Mouse (Mus musculus) spleen, postnatal 14 days (tissue): ENCODE data around the gene Unc79.

ENCODE experiments used
- DNase-seq, 2 experiments: peaks; one replicate each; pipeline ENCODE4 v3.0.0; 2021 to 2022; ENCODE audit warnings: low spot score in 2 of 2

Gene Unc79

DNA sequence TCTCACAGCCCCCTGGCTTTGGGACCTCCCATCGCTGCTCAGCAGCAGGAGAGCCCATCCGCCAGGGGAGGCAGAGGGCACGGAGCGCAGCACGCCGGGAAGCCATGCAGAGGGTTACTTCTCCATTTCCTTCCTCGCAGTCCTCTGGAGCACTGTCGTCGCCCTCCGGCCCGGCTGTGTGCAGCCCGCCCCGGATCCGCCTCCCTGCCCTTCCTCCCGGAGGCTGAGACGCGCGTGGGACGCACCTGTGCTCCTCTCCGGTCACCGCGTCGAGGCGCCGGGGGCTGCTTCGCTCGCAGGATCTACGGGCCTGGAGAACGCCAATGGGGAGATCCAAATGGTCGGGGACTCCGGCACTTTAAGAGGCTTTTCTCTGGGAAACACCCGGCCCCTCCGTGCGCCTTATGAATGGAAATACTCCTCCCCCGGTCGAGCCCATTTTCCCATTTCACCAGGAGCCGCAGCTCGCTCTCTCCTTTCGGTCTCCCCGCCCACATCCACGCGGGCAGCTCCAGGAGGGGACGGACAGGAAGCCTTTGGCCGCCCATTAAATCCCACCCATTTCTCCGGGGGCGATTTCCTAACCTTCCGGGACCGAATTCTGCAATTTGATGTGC is at the start of gene Unc79:
Gene Unc79, plus strand, starts transcription at position 82 of the 617 bp plus-strand sequence.
- no peak for DNase-seq

DNA sequence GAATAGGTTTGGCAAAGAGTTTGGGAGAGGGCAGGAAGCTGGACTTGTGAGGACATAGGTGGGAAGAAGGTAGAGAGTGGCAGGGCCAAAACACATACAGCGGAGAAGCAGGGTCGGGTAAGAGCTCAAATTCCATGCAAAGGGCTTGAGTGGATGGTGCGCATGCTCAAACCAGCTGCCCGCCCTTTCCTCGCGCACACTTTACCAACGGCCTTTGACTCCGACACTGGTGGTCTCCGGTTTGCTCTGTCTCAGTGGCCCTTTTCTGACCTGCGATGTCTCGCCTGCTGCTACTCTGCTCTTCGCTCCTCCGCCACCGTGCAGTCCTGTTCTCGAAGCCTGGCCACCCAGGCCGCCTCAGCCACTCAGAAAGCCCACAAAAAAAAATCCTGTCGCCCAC is 49.6 kb upstream of the Unc79 start, which contains the start of gene Cox8c:
Gene Cox8c, plus strand, starts transcription at position 226 of the 400 bp plus-strand sequence.
- DNase-seq: no peak

DNA sequence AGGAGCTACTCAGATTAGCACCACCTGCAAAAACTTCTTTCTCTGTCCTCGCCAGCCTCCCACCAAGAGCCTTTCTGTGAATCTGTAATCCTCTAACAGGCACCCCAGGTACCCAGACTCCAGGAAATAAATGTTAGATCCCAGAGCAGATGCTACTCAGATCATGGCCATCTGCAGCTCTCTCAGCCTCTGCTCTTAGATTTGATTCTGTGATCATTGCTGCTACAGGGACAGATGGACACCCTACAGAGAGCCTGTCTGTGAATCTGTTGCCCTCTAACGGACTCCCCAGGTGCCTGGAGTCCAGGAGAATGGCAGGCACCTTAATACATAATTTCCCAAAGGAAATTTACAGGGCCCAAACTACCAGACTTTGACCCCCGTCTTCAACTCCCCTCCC is 40.5 kb upstream of the Unc79 start:
- no peak for DNase-seq

DNA sequence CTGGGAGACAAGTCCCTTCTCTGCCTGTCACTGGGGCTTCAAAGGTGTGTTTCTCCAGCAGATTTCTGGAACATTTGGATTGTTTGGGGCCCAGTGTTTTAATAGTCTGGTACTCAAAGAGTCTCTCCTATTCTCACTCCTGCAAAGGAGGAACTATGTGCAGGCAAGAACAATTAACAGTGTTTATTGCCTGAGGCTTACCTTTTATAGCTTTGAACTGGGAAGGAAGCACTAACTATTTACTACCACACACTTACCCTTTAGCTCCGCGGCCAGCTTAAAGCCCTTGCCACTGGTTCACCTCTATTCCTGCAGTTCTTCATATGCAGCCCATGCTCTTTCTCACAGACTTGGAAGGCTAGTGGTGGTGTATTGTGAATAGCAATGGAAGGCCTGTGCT is 32.6 kb upstream of the Unc79 start:
- DNase-seq: no peak

DNA sequence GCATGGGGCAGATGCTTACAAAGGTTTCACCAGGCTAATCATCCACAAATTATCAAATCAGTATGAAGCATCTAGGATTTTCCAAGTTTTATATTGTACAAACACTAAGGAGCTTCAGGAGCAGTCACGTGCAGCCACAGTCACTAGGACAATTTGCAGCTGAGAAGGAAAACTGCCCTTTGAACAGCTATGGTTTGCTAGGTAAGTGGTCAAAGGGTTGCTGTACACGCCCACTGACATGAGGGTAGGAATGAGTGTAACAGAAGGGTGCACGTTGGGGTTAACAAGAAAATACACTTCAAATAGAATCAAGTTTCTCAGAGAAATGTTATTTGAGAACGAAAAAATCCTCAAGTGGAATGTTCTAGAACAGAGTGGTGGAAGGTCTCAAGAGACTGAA is 18.9 kb upstream of the Unc79 start:
- DNase-seq: no peak

DNA sequence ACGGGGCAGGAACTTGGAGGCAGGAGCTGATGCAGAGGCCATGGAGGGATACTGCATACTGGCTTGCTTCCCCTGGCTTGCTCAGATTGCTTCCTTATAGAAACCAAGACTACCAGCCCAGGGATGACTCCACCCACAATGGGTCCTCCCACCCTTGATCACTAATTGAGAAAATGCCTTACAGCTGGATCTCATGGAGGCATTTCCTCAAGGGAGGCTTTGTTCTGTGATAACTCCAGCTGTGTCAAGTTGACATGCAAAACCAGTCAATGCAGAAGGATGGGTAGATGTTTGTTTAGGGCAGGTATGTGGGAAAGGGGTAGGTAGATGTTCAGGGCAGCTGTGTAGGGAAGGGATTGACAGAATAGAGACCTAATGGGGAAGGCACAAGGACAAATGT is 18.3 kb upstream of the Unc79 start:
- no peak for DNase-seq

DNA sequence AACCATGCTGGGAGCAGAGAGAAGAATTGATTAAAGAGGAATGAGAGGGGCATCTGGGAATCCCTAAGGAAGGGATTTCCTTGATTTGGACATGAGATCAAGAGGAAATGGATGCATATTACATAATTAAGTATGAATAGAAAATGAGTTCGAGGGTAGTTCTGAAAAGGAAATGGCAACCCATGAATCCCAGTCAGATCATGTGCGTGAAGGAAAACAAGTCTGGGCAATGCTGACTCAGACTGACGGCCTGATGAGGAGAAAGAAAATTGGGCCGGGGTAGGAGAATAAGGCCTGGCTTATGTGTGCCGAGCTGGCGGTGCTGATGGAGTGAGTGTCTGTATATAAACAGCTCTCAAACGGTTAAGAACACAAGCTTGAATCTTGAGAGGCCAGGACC is 17.9 kb upstream of the Unc79 start:
- DNase-seq: no peak

DNA sequence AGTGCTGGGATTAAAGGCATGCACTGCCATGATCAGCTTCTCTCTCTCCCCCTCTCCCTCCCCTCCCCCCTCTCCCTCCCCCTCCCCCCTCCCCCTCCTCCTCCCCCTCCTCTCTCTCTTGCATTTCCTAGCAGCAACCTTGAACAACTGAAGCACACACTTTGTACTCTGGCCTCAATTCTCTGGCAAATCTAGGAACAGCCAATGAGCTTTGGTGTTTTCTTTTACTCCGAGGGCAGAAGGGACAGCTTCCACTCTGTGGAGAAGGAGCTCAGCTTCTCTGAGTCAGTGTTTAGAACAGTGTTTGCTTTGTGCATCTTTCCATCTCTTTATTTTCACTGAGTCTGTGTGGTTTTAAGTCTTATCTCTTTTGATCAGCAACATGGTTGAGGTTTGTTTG is 12.8 kb upstream of the Unc79 start:
- no peak for DNase-seq

DNA sequence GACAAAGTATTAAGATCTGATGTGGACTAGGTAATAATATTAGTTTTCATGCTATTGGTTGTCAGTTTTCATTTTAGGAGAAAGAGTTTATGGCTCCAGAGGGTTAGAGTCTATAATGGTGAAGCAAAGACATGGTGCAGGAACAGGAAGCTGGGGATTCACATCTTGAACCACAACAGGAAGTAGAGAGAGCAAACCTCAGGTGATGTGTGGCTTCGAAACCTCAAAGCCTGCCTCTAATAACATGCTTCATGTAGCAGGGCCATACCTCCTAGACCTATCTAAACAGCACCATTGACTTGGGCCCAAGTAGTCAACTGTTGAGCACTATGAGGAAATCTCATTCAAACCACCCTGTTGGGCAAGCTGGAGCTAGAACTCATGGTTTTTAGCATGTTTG is 3.1 kb upstream of the Unc79 start:
- no peak for DNase-seq

DNA sequence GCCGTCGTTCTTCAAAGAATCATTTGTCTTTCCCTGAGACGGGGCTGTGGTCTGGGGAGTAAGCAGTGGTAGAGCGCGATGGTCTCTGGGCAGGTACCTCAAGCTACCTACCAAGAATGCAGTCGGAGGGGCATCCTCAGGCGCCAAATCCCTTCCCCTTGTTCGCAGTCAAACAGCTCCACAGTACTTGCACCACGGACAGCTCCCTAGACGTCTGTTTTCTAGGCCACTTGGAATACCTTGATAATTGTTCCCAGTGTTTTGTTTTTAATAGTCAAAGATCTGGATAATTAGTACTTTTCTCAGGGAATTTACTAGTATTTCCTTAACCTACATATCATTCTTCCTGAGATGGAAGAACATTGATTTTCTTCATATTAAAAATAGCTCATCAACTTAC is 833 bp upstream of the Unc79 start:
- DNase-seq: no peak

DNA sequence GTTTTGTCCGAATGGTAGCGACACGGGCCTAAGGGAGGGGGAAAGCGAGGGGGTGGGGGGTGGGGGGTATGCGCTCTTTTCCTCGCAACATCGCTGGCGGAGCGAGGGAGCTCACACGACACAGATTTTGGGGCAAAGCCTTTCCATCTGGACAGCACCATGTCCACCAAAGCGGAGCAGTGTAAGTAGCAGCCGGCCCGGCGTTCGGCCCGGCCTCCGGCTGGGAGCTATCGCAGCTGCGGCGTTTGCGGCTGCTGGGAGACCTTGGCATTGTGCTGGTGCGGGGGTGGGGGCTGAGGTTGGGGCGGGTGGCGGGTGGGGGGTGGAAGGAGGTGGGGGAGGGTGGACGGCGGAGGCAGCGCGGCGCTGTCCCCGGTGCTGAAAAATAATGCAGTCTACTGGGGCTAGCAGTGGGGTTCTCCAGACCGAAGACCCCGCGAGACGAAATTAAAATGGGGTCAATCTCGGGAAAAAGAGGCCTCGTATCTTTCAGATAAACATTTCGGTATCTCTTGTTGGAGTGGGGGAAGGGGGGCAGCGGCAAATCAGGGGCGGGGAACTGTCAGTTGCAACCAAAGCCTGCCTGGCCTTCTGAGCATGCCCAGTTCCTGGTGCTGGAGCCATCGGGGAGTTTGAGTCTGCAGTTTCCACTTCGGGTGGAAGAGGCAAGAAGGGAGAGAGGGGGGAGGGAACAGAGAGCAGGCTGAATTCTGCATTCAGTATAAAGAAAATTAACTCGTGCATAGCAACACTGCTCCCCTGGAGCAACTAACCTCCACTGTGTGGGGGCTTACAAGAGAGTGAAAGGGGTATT is 943 bp downstream of the Unc79 start:
- no peak for DNase-seq

DNA sequence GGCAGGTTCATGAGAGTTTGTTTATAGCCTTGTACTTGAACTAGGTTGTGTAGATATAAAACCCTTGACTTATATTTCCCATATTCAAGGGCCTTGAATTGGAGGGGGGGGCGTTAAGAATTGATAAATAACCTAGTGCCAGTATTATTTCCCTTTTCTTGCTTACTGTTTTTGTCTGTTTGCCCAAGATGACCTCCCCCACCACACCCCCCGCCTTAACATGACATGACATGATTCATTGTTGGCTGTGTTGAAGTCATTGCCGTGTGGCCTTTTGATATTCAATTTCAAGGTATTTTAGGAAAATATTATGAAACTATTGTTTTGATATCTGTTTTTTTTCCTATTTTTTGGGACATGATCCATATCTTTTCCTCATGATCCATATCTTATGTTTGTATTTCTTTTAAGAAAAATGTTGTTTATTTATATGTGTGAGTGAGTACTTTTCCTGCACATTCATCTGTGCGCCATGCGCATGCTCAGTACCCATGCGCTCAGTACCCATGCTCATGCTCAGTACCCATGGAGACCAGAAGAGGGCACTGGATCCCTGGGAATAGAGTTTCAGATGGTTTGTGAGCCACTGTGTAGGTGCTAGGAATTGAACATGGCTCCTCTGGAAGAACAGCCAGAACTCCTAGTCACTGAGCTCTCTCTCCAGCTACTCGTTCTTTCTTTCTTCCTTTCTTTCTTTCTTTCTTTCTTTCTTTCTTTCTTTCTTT is 11.6 kb downstream of the Unc79 start:
- no peak for DNase-seq

DNA sequence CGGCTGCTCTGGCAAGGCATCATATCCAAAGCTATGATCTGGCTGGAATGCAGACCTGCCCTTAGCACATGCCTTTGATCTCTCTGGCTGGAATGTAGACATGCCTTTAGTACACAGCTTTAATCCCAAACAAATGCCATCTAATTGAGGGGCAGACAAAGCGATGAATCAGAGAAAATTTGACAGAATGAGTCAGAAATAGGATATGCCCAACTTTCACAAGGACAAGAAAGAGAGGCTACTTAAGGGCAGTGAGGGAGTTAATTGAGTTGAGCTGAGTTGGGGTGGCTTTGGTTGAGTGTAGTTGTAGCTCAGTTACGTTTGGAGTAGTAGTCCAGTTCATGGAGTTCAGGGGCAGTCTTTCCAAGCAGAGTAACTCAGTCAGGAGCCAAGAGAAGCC is 12.4 kb downstream of the Unc79 start:
- DNase-seq: no peak

DNA sequence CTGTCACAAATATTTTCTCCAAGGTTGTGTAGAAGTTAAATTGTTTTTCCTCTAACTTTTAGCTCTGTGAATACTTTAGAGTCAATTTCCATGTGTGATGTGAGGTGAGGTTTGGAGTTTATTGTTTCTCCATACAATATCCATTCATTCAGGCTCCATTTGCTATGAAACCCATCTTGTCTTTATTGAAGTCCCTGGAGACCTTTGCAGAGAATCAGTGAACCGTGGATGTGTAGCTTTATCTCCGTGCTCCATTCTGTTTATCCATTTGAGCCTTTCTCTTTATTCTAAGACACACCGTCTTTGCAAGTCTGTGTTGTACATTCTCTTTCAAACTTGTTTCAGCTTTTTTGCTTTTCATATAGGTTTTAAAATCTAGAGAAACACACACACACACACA is 15.8 kb downstream of the Unc79 start:
- no peak for DNase-seq

DNA sequence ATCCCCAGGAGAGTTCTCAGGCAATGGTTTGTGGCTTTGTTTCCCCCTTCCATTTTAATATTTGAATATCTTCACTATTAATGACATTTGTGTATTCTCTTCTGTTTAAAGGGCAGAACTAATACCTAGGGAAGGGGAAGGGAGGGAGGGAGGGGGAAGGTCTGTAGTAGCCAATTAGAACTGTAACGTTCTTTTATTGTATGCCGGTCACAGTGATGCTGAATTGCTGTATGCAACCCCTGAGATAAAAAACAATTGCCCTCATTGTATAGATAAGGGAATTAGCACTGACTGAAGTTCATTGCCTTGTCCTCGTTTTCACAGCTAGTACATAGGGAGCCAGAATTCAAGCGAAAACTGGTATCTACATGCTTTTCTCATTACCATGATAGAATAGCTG is 31.9 kb downstream of the Unc79 start:
- DNase-seq: no peak

DNA sequence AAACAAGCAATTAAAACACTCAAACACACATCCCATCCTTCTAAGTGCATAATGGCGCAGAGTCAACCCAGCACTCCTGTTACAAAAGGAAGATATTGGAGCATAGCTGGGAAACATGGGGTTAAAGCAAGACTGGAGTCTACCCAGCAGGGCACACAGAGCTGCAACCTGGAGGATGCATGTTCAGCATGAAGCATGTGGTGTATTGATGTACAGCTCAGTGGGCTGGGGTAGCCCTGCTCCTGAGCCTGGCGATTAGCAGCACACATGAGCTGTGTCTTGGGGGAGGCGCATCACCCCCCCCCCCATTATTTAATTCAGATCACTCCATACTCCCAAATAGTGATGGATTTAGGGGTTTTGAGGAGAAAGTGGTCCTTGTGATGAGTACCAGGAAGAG is 32.9 kb downstream of the Unc79 start:
- no peak for DNase-seq

DNA sequence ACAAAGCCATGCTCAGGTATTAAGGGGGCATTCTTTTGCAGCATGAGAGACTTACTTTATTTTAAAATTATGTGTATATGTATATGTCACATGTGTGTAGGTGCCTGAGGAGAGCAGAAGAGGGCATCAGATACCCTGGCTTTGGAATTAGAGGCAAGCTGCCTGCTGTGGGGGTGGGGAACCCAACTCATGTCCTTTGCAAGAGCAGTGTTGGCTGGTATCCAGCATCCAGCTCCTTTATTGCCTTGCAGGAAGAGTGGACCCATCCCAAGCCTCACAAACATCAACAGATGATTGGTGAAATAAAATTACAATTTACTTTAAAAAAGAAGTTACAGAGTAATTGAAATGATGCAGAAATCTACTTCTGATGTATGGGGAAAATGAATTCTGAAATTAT is 36.7 kb downstream of the Unc79 start:
- DNase-seq: no peak

DNA sequence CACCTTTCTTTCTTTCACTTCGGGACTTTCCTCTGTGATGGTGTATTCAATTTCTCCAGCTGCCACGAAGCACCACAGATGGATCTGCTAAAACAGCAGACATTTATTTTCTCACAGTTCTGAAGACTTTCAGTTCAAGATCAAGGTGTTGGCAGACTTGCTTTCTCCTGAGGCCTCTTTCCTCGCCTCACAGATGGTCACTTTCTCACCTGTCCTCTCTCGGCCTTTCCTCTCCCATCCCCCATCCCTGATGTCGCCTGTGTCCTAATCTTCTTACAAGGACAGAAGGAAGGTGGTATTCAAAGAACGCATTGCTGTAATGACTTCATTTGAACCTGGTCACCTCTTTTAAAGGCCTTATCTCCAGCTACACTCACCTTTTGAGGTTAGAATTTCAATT is 39.1 kb downstream of the Unc79 start:
- DNase-seq: no peak

DNA sequence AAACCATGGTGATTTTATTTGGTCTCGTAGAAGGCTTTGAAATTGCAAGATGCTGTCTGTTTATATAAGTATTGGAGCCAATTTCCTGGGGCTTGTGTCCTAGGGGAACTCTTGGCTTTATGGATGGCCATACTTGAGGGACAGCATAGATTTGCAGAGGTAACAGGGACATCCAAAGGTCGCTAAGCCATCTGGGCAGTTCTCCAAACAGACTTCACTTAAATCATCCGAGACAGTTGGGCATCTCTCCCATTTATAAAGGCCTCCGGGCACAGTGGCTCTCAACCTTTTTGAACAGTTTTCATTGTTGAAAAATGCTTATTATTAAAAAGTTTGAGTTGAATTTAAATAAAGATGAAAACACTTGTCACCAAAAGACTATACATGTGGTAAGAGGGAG is 59.8 kb downstream of the Unc79 start:
- DNase-seq: no peak

DNA sequence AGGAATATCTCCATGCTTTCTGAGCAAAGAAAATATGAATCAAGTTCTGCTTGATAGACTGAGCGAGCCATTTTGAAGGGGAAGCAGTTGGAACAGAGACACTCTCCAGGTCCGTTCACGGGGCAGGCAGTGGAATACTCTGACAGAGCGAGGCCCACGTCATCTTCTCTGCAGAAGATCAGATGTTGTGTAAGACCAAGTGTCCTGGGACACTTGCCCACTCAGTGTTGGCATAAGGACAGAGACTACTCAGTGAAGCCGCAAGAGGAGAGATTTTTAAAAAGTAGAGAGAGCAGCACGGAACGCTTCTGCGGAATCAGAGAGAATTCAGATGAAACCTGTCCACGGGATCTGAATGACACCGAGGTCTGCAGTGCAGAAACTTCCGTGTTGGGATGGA is 69.5 kb downstream of the Unc79 start:
- no peak for DNase-seq

DNA sequence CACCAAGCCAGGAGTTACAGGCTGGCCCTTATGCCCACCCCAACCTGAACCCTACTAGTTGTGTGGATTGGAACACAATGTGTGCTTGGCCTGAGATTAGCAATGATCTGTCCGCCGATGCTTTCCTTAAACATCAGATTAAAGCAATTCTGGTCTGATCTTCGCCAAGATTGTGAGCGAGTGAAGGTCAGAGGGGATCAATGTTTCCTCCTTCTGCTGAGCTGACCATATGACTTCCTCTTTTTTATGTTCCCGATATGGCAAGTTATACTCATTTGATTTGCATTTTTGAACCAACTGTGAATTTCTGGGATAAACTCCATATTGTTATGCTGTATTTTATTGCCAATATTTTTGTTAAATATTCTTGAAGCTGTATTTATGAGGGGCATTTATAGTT is 88.0 kb downstream of the Unc79 start:
- DNase-seq: no peak

DNA sequence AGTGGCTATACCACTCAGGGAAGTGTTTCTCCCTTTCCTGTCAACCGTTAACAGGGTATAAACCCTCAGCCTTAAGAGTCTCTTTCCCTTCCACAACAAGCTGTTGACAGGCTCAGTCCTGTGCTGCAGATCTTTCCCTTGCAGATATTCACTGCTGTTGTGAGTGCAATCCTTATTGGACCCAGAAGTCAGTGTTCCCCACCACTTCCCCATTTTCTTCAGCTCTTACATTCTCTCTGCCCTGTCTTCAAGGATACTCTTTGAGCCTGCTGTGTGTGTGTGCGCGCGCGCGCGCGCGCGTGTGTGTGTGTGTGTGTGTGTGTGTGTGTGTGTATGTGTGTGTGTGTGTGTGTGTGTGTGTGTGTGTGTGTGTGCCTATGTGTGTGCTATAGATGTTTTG is 90.7 kb downstream of the Unc79 start:
- no peak for DNase-seq

DNA sequence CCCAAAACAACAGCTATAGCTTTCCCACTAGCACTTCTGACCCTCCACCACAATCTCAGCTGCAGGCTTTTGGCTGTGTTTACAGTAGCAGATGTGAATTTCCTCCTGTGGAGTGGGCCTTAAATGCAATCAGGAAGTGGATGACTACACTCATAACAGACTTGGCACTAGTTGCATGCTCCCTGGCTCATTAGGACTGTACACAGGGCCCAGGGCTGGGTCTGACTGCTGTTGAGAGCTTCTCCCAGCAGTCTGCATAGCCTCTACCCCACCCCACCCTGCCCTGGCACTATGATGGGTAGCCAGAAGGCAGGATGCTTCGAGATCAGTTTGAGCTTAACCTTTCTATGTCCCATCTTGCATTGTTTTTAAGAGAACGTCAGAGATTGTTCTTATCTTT is 91.5 kb downstream of the Unc79 start:
- no peak for DNase-seq
